Mouse (Mus musculus): ENCODE data around the gene Ctns.

DNA sequence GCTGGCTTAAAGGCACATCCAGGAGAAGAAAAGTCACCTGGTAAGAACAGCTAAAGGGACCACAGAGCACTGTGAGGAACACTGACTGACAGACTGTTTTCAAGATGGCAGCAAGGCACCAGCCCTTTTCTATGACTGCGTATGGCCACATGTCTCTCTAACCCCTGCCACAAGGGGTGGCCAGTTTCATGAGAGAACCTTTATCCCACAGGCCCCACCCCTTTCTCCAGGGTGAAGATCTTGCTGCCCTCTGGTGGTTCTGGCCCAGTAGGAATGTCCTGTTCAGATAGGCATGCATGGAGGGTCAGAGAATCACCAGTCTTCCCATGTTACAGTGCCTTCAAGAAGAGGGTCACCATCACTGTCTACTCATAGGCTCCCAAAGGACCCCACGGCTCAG lies 25.1 kb upstream of the Ctns start:
- TF ChIP-seq CTCF (IDR thresholded peaks at IDR 0.05; ENCODE audit: extremely low read depth, insufficient read depth, insufficient read length, insufficient replicate concordance) = no peak
- no peak for TF ChIP-seq POLR2A (IDR thresholded peaks at IDR 0.05; ENCODE audit: low read depth, low read length)

Measured in spleen, adult 2 months (tissue).